Mouse (Mus musculus): ENCODE results near the gene Bcas1. TPM values are rescaled to one million over a fixed set of nuclear protein-coding genes. Genes with fewer than 3 reads are reported as not detected.

The Bcas1 gene
- 0.48 and 1.5 TPM in 2 replicates for polyA plus RNA-seq (2015; fragmentation: Nextera tagmentation; extraction: Ambion mirVana)

DNA sequence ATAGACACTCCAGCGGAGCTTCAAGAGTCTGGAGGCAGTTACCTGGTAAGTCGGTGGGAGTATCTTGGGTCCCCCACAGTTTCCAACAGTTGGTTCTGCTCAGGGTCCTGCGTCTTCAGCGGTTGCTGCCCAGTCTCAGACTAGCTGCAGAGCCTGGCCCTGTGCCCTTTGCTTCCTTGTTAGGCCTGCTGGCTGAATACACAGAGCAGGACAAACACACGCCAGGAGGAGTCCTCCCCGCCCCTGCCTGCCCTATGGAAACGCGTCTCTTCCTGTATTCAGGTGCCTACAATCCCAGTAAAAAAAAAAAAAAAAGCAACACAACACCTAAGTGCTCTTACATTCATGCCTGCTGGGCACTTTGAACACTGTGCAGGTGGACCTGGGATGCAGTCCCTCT lies at the start of gene Bcas1:
Gene Bcas1 (minus strand): TSS at position 142 of the 400 bp plus-strand sequence.
- no peak within 1 kb of the TSS for H3K4me2 ChIP-seq (ENCODE audit: low read depth, low read length)
- no peaks in the 10 kb centered on the region for H3K4me1 ChIP-seq (ENCODE audit: insufficient read depth)
- TF ChIP-seq EP300 (IDR thresholded peaks at IDR 0.05; ENCODE audit: low read depth) (no peak), CTCF (IDR thresholded peaks at IDR 0.05; ENCODE audit: low read depth) (no peak)
- H3K27me3 ChIP-seq (ENCODE audit: insufficient read depth, low read length): no peaks in the 10 kb centered on the region
- H3K9me3 ChIP-seq (ENCODE audit: low read length): no peaks in the 10 kb centered on the region
- H3K36me3 ChIP-seq (replicated peaks; ENCODE audit: insufficient read depth, low read length): no peaks in the 10 kb centered on the region
- no peak within 1 kb of the TSS for H3K4me3 ChIP-seq (ENCODE audit: low read depth, low read length)
- DNase-seq: peak; percentile 31
- H3K27ac ChIP-seq (ENCODE audit: low read depth): no peak within 1 kb of the TSS
- no peak within 1 kb of the TSS for H3K9ac ChIP-seq (replicated peaks)
- WGBS (ENCODE audit: insufficient replicate concordance): 59% methylated on average over 8 of the region's 8 CpGs
- ATAC-seq: peak; percentile 56; the same call in 1 of the 2 replicates

DNA sequence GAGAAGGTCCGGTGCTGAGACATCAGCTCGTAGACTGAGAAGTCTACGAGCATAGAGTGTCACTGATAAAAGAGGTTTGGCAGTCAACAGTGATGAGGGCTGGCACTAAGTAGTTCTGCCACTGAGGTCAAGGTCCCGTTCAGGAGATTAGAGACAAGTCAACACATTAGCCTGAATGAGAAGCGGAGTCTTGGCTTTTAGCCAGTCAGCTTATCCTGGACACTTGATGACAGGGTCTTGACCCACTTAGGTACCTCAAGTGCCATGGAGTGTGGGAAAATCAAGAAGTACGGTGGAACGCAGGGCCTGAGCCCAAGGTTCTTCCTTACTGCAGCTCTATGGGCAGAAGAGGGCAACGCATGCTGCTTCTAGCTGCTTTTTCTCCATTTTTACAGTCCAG lies 49.0 kb upstream of the Bcas1 start:
- ATAC-seq (no peak), DNase-seq (no peak)

DNA sequence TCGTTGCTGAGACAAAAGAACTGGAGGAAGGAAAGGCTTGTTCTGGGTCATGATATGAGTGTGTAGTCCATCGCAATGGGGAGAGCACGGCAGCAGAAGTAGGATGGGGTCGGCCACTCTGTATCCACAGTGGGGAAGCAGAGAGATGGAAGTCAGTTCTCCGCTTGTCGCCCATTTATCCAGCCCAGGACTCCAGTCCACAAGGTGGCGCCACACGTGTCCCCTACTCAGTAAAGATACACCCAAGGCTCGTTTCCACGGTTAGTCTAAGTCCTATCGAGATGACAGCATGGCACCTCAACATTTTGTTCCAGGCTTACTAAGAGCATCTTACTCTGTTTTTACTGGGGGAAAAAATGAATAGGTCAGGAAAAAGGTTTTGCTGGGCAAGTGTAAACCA lies 48.6 kb upstream of the Bcas1 start:
- Histone ChIP-seq H3K27ac (ENCODE audit: low read depth) (no peak overlapping the region), H3K9ac (replicated peaks) (no peak overlapping the region), H3K4me1 (ENCODE audit: insufficient read depth) (no peaks in the 10 kb centered on the region), H3K9me3 (ENCODE audit: low read length) (no peaks in the 10 kb centered on the region), H3K27me3 (ENCODE audit: insufficient read depth, low read length) (no peaks in the 10 kb centered on the region), H3K4me3 (ENCODE audit: low read depth, low read length) (no peak overlapping the region), H3K36me3 (replicated peaks; ENCODE audit: insufficient read depth, low read length) (no peaks in the 10 kb centered on the region), H3K4me2 (ENCODE audit: low read depth, low read length) (no peak overlapping the region)
- 67% methylated on average over 11 of the region's 11 CpGs for WGBS (ENCODE audit: insufficient replicate concordance)
- ATAC-seq (no peak), DNase-seq (no peak)
- TF ChIP-seq CTCF (IDR thresholded peaks at IDR 0.05; ENCODE audit: low read depth) (peak; percentile 58), EP300 (IDR thresholded peaks at IDR 0.05; ENCODE audit: low read depth) (no peak)

More for the DNA sequence above, 49.0 kb upstream of the Bcas1 start:
- H3K36me3 ChIP-seq (replicated peaks; ENCODE audit: insufficient read depth, low read length): no peaks in the 10 kb centered on the region
- no peaks in the 10 kb centered on the region for H3K4me1 ChIP-seq (ENCODE audit: insufficient read depth)
- no peaks in the 10 kb centered on the region for H3K27me3 ChIP-seq (ENCODE audit: insufficient read depth, low read length)
- WGBS (ENCODE audit: insufficient replicate concordance): 64% methylated on average over 8 of the region's 8 CpGs
- no peak overlapping the region for H3K9ac ChIP-seq (replicated peaks)
- H3K27ac ChIP-seq (ENCODE audit: low read depth): no peak overlapping the region
- H3K4me3 ChIP-seq (ENCODE audit: low read depth, low read length): no peak overlapping the region
- TF ChIP-seq CTCF (IDR thresholded peaks at IDR 0.05; ENCODE audit: low read depth) (no peak), EP300 (IDR thresholded peaks at IDR 0.05; ENCODE audit: low read depth) (no peak)
- H3K9me3 ChIP-seq (ENCODE audit: low read length): no peaks in the 10 kb centered on the region
- no peak overlapping the region for H3K4me2 ChIP-seq (ENCODE audit: low read depth, low read length)

GRCm38 (mm10) chr2:170475164-170475563 lies 47.5 kb upstream of the Bcas1 start:
- Histone ChIP-seq H3K27ac (ENCODE audit: low read depth) (no peak overlapping the region), H3K9me3 (ENCODE audit: low read length) (no peaks in the 10 kb centered on the region), H3K4me3 (ENCODE audit: low read depth, low read length) (no peak overlapping the region), H3K27me3 (ENCODE audit: insufficient read depth, low read length) (no peaks in the 10 kb centered on the region), H3K9ac (replicated peaks) (no peak overlapping the region), H3K4me1 (ENCODE audit: insufficient read depth) (no peaks in the 10 kb centered on the region), H3K4me2 (ENCODE audit: low read depth, low read length) (no peak overlapping the region), H3K36me3 (replicated peaks; ENCODE audit: insufficient read depth, low read length) (no peaks in the 10 kb centered on the region)
- TF ChIP-seq EP300 (IDR thresholded peaks at IDR 0.05; ENCODE audit: low read depth): no peak
- TF ChIP-seq CTCF (IDR thresholded peaks at IDR 0.05; ENCODE audit: low read depth): no peak
- ATAC-seq (no peak), DNase-seq (no peak)
- 81% methylated on average over 3 of the region's 3 CpGs for WGBS (ENCODE audit: insufficient replicate concordance)

DNA sequence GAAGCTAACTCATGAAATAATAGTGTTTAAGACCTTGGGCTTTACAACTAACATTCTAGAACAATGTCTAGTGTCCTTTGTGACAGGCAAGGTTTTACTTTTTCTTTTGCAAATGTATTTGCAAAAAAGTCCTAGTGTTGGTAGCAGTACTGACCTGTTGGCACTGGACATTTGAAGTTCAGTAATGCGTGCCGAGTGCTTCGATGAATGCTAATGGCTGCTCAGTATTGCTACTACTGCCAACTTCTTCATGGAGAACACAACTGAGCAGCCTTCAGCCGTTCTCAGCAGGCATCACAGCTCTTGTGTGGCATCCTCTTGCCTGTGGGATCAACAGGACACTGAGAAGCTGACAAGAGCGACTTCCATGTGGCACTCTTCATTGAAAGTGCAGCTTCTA lies 46.5 kb upstream of the Bcas1 start:
- Histone ChIP-seq H3K4me1 (ENCODE audit: insufficient read depth) (0 out of 2 replicates have a peak, but pooled peaks cover 5% of the 10 kb centered on the region), H3K36me3 (replicated peaks; ENCODE audit: insufficient read depth, low read length) (no peaks in the 10 kb centered on the region), H3K4me2 (ENCODE audit: low read depth, low read length) (no peak overlapping the region), H3K9me3 (ENCODE audit: low read length) (no peaks in the 10 kb centered on the region), H3K27ac (ENCODE audit: low read depth) (no peak overlapping the region), H3K27me3 (ENCODE audit: insufficient read depth, low read length) (no peaks in the 10 kb centered on the region), H3K9ac (replicated peaks) (no peak overlapping the region), H3K4me3 (ENCODE audit: low read depth, low read length) (no peak overlapping the region)
- DNase-seq: no peak
- TF ChIP-seq EP300 (IDR thresholded peaks at IDR 0.05; ENCODE audit: low read depth) (no peak), CTCF (IDR thresholded peaks at IDR 0.05; ENCODE audit: low read depth) (no peak)
- WGBS (ENCODE audit: insufficient replicate concordance): 79% methylated on average over 5 of the region's 5 CpGs
- ATAC-seq: no peak

DNA sequence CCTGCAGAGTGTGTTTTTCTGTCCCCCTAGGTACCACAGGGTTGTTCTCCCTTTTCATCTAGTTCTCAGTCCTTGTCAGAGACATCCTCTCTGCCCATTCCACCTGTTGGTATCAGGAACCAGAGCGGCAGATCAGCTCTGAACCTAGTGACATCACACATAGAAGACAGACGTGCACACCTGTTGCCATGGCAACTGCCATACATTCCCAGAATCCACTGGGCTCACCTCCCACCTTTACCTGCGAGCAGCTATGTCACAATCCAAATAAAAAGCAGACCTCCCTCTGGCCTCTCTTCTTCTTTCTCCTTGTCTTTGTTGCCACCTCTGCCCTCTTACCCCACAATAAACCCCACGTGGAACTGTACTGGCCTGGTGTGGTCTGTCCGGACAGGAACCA lies 42.9 kb upstream of the Bcas1 start:
- H3K27me3 ChIP-seq (ENCODE audit: insufficient read depth, low read length): no peaks in the 10 kb centered on the region
- 0 out of 2 replicates have a peak, but pooled peaks cover 5% of the 10 kb centered on the region for H3K4me1 ChIP-seq (ENCODE audit: insufficient read depth)
- H3K9me3 ChIP-seq (ENCODE audit: low read length): no peaks in the 10 kb centered on the region
- no peak overlapping the region for H3K27ac ChIP-seq (ENCODE audit: low read depth)
- no peak overlapping the region for H3K4me3 ChIP-seq (ENCODE audit: low read depth, low read length)
- no peak overlapping the region for H3K9ac ChIP-seq (replicated peaks)
- no peak for TF ChIP-seq CTCF (IDR thresholded peaks at IDR 0.05; ENCODE audit: low read depth)
- no peak for TF ChIP-seq EP300 (IDR thresholded peaks at IDR 0.05; ENCODE audit: low read depth)
- WGBS (ENCODE audit: insufficient replicate concordance): 63% methylated on average over 5 of the region's 5 CpGs
- no peak overlapping the region for H3K4me2 ChIP-seq (ENCODE audit: low read depth, low read length)
- ATAC-seq (no peak), DNase-seq (no peak)
- no peaks in the 10 kb centered on the region for H3K36me3 ChIP-seq (replicated peaks; ENCODE audit: insufficient read depth, low read length)
